Mouse (Mus musculus): ENCODE data around the gene Ddc. TPM values are rescaled to one million over a fixed set of nuclear protein-coding genes. Genes with fewer than 3 reads are reported as not detected.

Ddc gene
- polyA plus RNA-seq, 1 experiment from 2014 or later, result 112 TPM

DNA sequence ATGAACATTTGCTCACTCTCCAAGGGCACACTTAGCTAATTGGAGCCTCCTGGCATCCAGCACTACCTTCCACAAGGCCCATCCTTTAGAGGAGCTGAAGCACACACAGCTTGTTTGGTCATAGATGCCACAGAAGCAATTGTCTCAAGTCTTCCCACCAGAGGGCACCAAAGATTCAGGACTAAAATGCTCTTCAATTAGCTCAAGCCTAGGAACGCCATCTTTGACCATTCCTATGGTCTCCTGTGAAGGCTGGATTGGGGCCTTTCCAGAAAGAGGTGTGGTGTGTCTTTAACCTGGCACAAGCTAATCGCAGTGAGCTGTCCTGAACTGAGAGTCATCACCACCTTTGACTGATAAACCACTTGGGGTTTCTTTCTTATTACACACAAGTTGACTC, 77.7 kb downstream of the Ddc start:
- peak overlapping the region; percentile 98 for H3K27ac ChIP-seq (ENCODE audit: low read length)
- H3K4me1 ChIP-seq (ENCODE audit: control insufficient read depth, insufficient read depth, low read length), result peaks cover 48% of the 10 kb centered on the region
- H3K4me3 ChIP-seq (ENCODE audit: low read length), result no peak overlapping the region
- WGBS, result 3% methylated on average over 2 of the region's 2 CpGs
- no peaks in the 10 kb centered on the region for H3K36me3 ChIP-seq (ENCODE audit: control insufficient read depth, insufficient read depth)
- no peaks in the 10 kb centered on the region for H3K27me3 ChIP-seq (ENCODE audit: control insufficient read depth, insufficient read depth, low read length)
- no peak overlapping the region for H3K4me2 ChIP-seq (ENCODE audit: low read depth, low read length)
- H3K9me3 ChIP-seq (replicated peaks; ENCODE audit: control insufficient read depth, low read length), result no peaks in the 10 kb centered on the region
- peak; percentile 33 for ATAC-seq (replicated peaks; ENCODE audit: extremely low read depth, insufficient read depth, low FRiP score)
- H3K9ac ChIP-seq (ENCODE audit: low read length), result no peak overlapping the region; the same call in 1 of the 2 replicates

DNA sequence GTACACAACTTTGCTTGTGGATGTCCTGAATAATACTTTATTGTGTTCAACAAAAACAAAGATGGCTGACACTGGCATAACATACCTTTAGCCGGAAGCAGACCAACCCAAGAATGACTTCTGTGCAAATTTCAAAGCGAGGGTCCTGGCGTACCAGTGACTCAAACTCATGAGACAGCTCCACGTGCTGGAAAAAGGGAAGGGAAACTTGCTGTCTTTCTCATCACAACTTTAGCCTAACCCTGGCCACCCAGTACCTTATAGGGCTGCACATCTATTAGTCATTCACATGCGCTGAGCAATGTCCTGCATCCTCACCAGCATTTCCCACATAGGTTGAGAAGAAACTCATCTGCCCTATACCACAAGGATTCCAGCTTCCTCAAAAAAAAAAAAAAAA, 78.7 kb downstream of the Ddc start:
- ATAC-seq (replicated peaks; ENCODE audit: extremely low read depth, insufficient read depth, low FRiP score), result no peak
- WGBS, result 96% methylated on average over 5 of the region's 5 CpGs
- H3K4me3 ChIP-seq (ENCODE audit: low read length), result no peak overlapping the region
- H3K4me2 ChIP-seq (ENCODE audit: low read depth, low read length), result no peak overlapping the region
- H3K9me3 ChIP-seq (replicated peaks; ENCODE audit: control insufficient read depth, low read length), result no peaks in the 10 kb centered on the region
- no peak overlapping the region for H3K9ac ChIP-seq (ENCODE audit: low read length)
- no peak overlapping the region for H3K27ac ChIP-seq (ENCODE audit: low read length)
- no peaks in the 10 kb centered on the region for H3K27me3 ChIP-seq (ENCODE audit: control insufficient read depth, insufficient read depth, low read length)
- H3K36me3 ChIP-seq (ENCODE audit: control insufficient read depth, insufficient read depth), result no peaks in the 10 kb centered on the region
- peaks cover 39% of the 10 kb centered on the region for H3K4me1 ChIP-seq (ENCODE audit: control insufficient read depth, insufficient read depth, low read length)

DNA sequence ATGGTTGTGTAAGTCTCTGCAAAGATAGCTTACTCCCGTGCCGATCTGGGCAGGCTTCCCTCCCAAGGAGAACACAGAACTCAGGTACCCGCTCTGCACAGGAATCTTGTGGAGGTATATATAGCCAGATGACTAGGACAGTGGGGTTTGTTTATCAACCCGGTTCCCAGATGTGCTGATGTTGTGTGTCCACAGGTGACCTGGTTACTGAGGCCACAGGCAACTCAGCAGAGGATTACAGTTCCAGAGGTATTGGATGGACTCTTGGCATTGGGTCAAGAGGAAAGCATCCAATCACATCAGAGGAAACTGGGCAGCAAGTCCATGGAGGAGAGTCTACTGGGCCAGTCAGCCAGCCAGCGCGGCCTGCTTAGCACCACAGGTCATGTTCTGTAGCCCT, 79.1 kb downstream of the Ddc start:
- WGBS, result 86% methylated on average over 6 of the region's 6 CpGs
- ATAC-seq (replicated peaks; ENCODE audit: extremely low read depth, insufficient read depth, low FRiP score), result no peak
- Histone ChIP-seq H3K9ac (ENCODE audit: low read length) (no peak overlapping the region), H3K4me1 (ENCODE audit: control insufficient read depth, insufficient read depth, low read length) (peaks cover 36% of the 10 kb centered on the region), H3K9me3 (replicated peaks; ENCODE audit: control insufficient read depth, low read length) (no peaks in the 10 kb centered on the region), H3K27ac (ENCODE audit: low read length) (no peak overlapping the region), H3K27me3 (ENCODE audit: control insufficient read depth, insufficient read depth, low read length) (no peaks in the 10 kb centered on the region), H3K4me2 (ENCODE audit: low read depth, low read length) (no peak overlapping the region), H3K4me3 (ENCODE audit: low read length) (no peak overlapping the region), H3K36me3 (ENCODE audit: control insufficient read depth, insufficient read depth) (no peaks in the 10 kb centered on the region)

- no peak for ATAC-seq (replicated peaks; ENCODE audit: extremely low read depth, insufficient read depth, low FRiP score)
These were observed 82.2 kb downstream of the Ddc start for GRCm38 (mm10) chr11:11815737-11816136.

DNA sequence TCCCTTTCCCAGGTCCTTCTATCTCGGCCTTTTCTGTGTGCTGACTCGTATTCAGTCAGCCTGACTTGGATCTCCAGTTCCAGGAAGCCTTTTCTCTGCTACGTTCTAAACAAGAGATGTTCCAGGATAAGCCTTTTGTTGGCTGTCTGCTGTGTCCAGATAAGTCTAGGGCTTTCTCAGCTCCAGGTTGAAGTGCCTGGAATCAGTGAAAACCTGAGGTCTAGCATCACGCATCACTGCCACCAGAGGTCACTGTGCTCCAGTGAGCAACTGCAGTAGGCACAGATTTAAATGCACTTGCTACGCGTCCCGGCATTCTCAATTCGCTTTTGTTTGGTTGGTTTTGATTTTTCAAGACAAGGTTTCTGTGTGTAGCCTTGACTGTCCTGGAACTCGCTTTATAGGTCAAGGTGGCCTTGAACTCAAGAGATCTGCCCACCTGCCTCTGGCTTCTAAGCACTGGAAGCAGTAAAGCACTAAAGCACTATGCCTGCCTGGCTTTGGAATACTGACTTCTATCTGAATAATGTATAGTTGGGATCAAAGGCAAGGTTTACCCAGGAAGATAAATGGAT, 86.0 kb downstream of the Ddc start:
- no peak for ATAC-seq (replicated peaks; ENCODE audit: extremely low read depth, insufficient read depth, low FRiP score)
- peak overlapping the region; percentile 68; the same call in 1 of the 2 replicates for H3K27ac ChIP-seq (ENCODE audit: low read length)
- peak overlapping the region; percentile 69 for H3K9ac ChIP-seq (ENCODE audit: low read length)
- peak overlapping the region; percentile 61 for H3K4me2 ChIP-seq (ENCODE audit: low read depth, low read length)
- no peaks in the 10 kb centered on the region for H3K36me3 ChIP-seq (ENCODE audit: control insufficient read depth, insufficient read depth)
- 15% methylated on average over 9 of the region's 9 CpGs for WGBS
- no peaks in the 10 kb centered on the region for H3K27me3 ChIP-seq (ENCODE audit: control insufficient read depth, insufficient read depth, low read length)
- H3K4me1 ChIP-seq (ENCODE audit: control insufficient read depth, insufficient read depth, low read length), result peaks cover 16% of the 10 kb centered on the region
- H3K9me3 ChIP-seq (replicated peaks; ENCODE audit: control insufficient read depth, low read length), result no peaks in the 10 kb centered on the region
- peak overlapping the region; percentile 31 for H3K4me3 ChIP-seq (ENCODE audit: low read length)

More at GRCm38 (mm10) chr11:11815737-11816136, 82.2 kb downstream of the Ddc start:
- Histone ChIP-seq H3K9ac (ENCODE audit: low read length) (no peak overlapping the region), H3K4me3 (ENCODE audit: low read length) (no peak overlapping the region), H3K27ac (ENCODE audit: low read length) (peak overlapping the region; percentile 16; the same call in 1 of the 2 replicates), H3K9me3 (replicated peaks; ENCODE audit: control insufficient read depth, low read length) (no peaks in the 10 kb centered on the region), H3K4me2 (ENCODE audit: low read depth, low read length) (no peak overlapping the region), H3K27me3 (ENCODE audit: control insufficient read depth, insufficient read depth, low read length) (no peaks in the 10 kb centered on the region), H3K36me3 (ENCODE audit: control insufficient read depth, insufficient read depth) (no peaks in the 10 kb centered on the region), H3K4me1 (ENCODE audit: control insufficient read depth, insufficient read depth, low read length) (peaks cover 11% of the 10 kb centered on the region)
- WGBS, result 30% methylated on average over 3 of the region's 3 CpGs

- H3K9ac ChIP-seq (ENCODE audit: low read length), result peak overlapping the region; percentile 91
- peak overlapping the region; percentile 90 for H3K4me3 ChIP-seq (ENCODE audit: low read length)
- H3K27me3 ChIP-seq (ENCODE audit: control insufficient read depth, insufficient read depth, low read length), result no peaks in the 10 kb centered on the region
- 11% methylated on average over 11 of the region's 11 CpGs for WGBS
- H3K4me2 ChIP-seq (ENCODE audit: low read depth, low read length), result peak overlapping the region; percentile 94
- H3K4me1 ChIP-seq (ENCODE audit: control insufficient read depth, insufficient read depth, low read length), result peaks cover 11% of the 10 kb centered on the region
- peak overlapping the region; percentile 100 for H3K27ac ChIP-seq (ENCODE audit: low read length)
- H3K9me3 ChIP-seq (replicated peaks; ENCODE audit: control insufficient read depth, low read length), result no peaks in the 10 kb centered on the region
- peaks cover 3% of the 10 kb centered on the region; the same call in 1 of the 2 replicates for H3K36me3 ChIP-seq (ENCODE audit: control insufficient read depth, insufficient read depth)
- peak; percentile 12 for ATAC-seq (replicated peaks; ENCODE audit: extremely low read depth, insufficient read depth, low FRiP score)
These were observed 88.4 kb downstream of the Ddc start for GRCm38 (mm10) chr11:11809404-11810175.

DNA sequence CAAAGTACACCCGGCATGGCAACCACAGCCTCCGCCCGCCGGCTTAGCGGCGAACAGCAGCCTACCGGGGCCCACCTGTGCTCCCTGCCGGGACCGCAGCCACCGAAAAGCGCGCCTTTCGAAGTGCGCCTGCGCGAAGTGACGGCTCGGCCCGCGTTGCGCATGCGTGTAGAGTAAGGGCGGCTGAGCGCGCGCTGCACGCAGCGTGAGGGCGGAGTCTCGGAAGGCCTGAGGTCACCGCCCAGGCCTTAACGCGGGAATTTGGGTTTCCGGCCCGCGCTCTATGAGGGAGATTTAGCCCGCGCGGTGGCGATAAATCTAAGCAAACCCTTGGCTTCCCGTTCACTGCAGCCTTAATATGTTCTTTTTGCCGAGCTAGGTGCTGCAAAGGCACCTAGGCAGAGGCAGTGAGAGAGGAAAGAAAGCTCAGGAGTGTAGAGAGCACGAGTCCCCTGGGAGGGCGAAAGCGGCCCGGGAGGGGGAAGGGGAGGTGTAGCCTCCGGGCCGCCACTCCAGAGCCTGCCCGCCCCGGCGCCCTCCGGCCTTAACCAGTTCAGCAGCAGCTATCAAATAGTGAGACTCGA, 89.0 kb downstream of the Ddc start, which contains the start of gene Fignl1:
Fignl1 (minus strand) TSS at position 143 of the 584 bp plus-strand sequence.
- Histone ChIP-seq H3K4me1 (ENCODE audit: control insufficient read depth, insufficient read depth, low read length) (peaks cover 11% of the 10 kb centered on the region), H3K9ac (ENCODE audit: low read length) (peak within 1 kb of the TSS; percentile 91), H3K27ac (ENCODE audit: low read length) (peak within 1 kb of the TSS; percentile 100), H3K36me3 (ENCODE audit: control insufficient read depth, insufficient read depth) (peaks cover 3% of the 10 kb centered on the region; the same call in 1 of the 2 replicates), H3K27me3 (ENCODE audit: control insufficient read depth, insufficient read depth, low read length) (no peaks in the 10 kb centered on the region), H3K4me2 (ENCODE audit: low read depth, low read length) (peak within 1 kb of the TSS; percentile 94), H3K4me3 (ENCODE audit: low read length) (peak within 1 kb of the TSS; percentile 90), H3K9me3 (replicated peaks; ENCODE audit: control insufficient read depth, low read length) (no peaks in the 10 kb centered on the region)
- under 1% methylated on average over 51 of the region's 53 CpGs for WGBS
- ATAC-seq (replicated peaks; ENCODE audit: extremely low read depth, insufficient read depth, low FRiP score), result peak; percentile 96

GRCm38 (mm10) chr11:11808035-11808819, 89.7 kb downstream of the Ddc start:
- WGBS, result 4% methylated on average over 25 of the region's 25 CpGs
- H3K27ac ChIP-seq (ENCODE audit: low read length), result peak overlapping the region; percentile 100
- H3K27me3 ChIP-seq (ENCODE audit: control insufficient read depth, insufficient read depth, low read length), result no peaks in the 10 kb centered on the region
- peaks cover 6% of the 10 kb centered on the region for H3K36me3 ChIP-seq (ENCODE audit: control insufficient read depth, insufficient read depth)
- no peaks in the 10 kb centered on the region for H3K9me3 ChIP-seq (replicated peaks; ENCODE audit: control insufficient read depth, low read length)
- ATAC-seq (replicated peaks; ENCODE audit: extremely low read depth, insufficient read depth, low FRiP score), result peak; percentile 68
- H3K9ac ChIP-seq (ENCODE audit: low read length), result peak overlapping the region; percentile 87
- peak overlapping the region; percentile 90 for H3K4me3 ChIP-seq (ENCODE audit: low read length)
- peak overlapping the region; percentile 94 for H3K4me2 ChIP-seq (ENCODE audit: low read depth, low read length)
- H3K4me1 ChIP-seq (ENCODE audit: control insufficient read depth, insufficient read depth, low read length), result peaks cover 11% of the 10 kb centered on the region

Measured in heart, embryonic 16.5 days (tissue).